Mouse (Mus musculus) myocyte (in vitro differentiated cells): ENCODE measurements around the gene Endou.

Experiments
- MAX ChIP-seq: IDR thresholded peaks from one replicate; pipeline ENCODE4 v1.6.1; 2011; ENCODE audit warnings: low read depth, mild to moderate bottlenecking, control low read depth
- MYOD1 ChIP-seq, 3 experiments: IDR thresholded peaks; one replicate each; pipeline ENCODE4 v1.6.1; 2011; ENCODE audit warnings: control low read depth in 2 of 3, low read depth in 2 of 3, mild to moderate bottlenecking in 2 of 3, moderate library complexity in 1 of 3; ENCODE audit not compliant: insufficient read length in 2 of 3, control insufficient read depth in 1 of 3
- POLR2A ChIP-seq: IDR thresholded peaks from one replicate; pipeline ENCODE4 v1.6.1; 2011; ENCODE audit warnings: low read depth, mild to moderate bottlenecking, control low read depth, moderate library complexity; ENCODE audit not compliant: insufficient read length
- SRF ChIP-seq: IDR thresholded peaks from one replicate; pipeline ENCODE4 v1.6.1; 2011; ENCODE audit warnings: low read depth; ENCODE audit not compliant: control insufficient read depth, insufficient read length
- TCF12 ChIP-seq: IDR thresholded peaks from one replicate; pipeline ENCODE4 v1.6.1; 2011; ENCODE audit warnings: mild to moderate bottlenecking, control low read depth; ENCODE audit not compliant: poor library complexity, insufficient read depth, severe bottlenecking
- USF1 ChIP-seq: IDR thresholded peaks from one replicate; pipeline ENCODE4 v1.6.1; 2011; ENCODE audit warnings: low read depth, mild to moderate bottlenecking, control low read depth, moderate library complexity

- no peak for TF ChIP-seq MAX
- no peak for TF ChIP-seq TCF12
- TF ChIP-seq POLR2A: no peak
- no peak for TF ChIP-seq SRF
- TF ChIP-seq USF1: no peak
- no peak for TF ChIP-seq MYOD1 (IDR thresholded peaks at IDR 0.05; ENCODE audit: control insufficient read depth in 1 of 3, insufficient read length in 2 of 3, low read depth in 2 of 3)
These were observed 23.3 kb upstream of the Endou start for GRCm38 (mm10) chr15:97754476-97754875.
